In genomic region chr2:168280729-168281581, GRCm38 (mm10) we compare ENCODE assay signal across 8 mouse cellular contexts. TPM values are rescaled to one million over a fixed set of nuclear protein-coding genes. Genes with fewer than 3 reads are reported as not detected.
DNase-seq lines count a peak whose midpoint lies in the region; ATAC-seq and TF ChIP-seq lines count a peak whose summit lies in the region.

No protein-coding gene starts in this region.

- TF ChIP-seq CTCF in lung, adult 2 months (IDR thresholded peaks at IDR 0.05; ENCODE audit: insufficient read depth, low read length) = no peak
- peak; percentile 8; the same call in 1 of the 2 replicates for TF ChIP-seq CTCF in stomach, postnatal 0 days (IDR thresholded peaks at IDR 0.05; ENCODE audit: low read depth)

- no peak for TF ChIP-seq EP300 in stomach, postnatal 0 days (optimal IDR thresholded peaks at IDR 0.05)

- peaks cover 9% of the 10 kb centered on the region for H3K9me3 ChIP-seq in heart, embryonic 16.5 days (replicated peaks; ENCODE audit: control insufficient read depth, low read length)
- no peaks in the 10 kb centered on the region for H3K9me3 ChIP-seq in stomach, postnatal 0 days (ENCODE audit: control insufficient read depth, low read length)

- peak overlapping the region; percentile 49 for H3K4me3 ChIP-seq in lung, adult 2 months (replicated peaks; ENCODE audit: extremely low read depth, low read depth, low read length)
- H3K4me3 ChIP-seq in heart, embryonic 16.5 days (ENCODE audit: low read length) = peak overlapping the region; percentile 55
- peak overlapping the region; percentile 55 for H3K4me3 ChIP-seq in stomach, postnatal 0 days (ENCODE audit: low read depth, low read length)

- H3K36me3 ChIP-seq in heart, embryonic 16.5 days (ENCODE audit: control insufficient read depth, insufficient read depth) = no peaks in the 10 kb centered on the region
- H3K36me3 ChIP-seq in stomach, postnatal 0 days (ENCODE audit: control insufficient read depth, insufficient read depth, low read length) = no peaks in the 10 kb centered on the region

- H3K9ac ChIP-seq in heart, embryonic 16.5 days (ENCODE audit: low read length) = peak overlapping the region; percentile 54; the same call in 1 of the 2 replicates
- peak overlapping the region; percentile 47 for H3K9ac ChIP-seq in stomach, postnatal 0 days (ENCODE audit: low read length)

- no peaks in the 10 kb centered on the region for H3K4me1 ChIP-seq in lung, adult 2 months (ENCODE audit: control insufficient read depth, insufficient read depth, low read length)
- peaks cover 8% of the 10 kb centered on the region; the same call in 1 of the 2 replicates for H3K4me1 ChIP-seq in heart, embryonic 16.5 days (ENCODE audit: control insufficient read depth, insufficient read depth, low read length)
- H3K4me1 ChIP-seq in stomach, postnatal 0 days (replicated peaks; ENCODE audit: control insufficient read depth, insufficient read depth) = 0 out of 2 replicates have a peak, but pooled peaks cover 3% of the 10 kb centered on the region

- H3K27me3 ChIP-seq in heart, embryonic 16.5 days (ENCODE audit: control insufficient read depth, insufficient read depth, low read length) = peaks cover 82% of the 10 kb centered on the region
- H3K27me3 ChIP-seq in stomach, postnatal 0 days (ENCODE audit: control insufficient read depth, insufficient read depth, low read length) = 0 out of 2 replicates have a peak, but pooled peaks cover 2% of the 10 kb centered on the region

- H3K4me2 ChIP-seq in heart, embryonic 16.5 days (ENCODE audit: low read depth, low read length) = peak overlapping the region; percentile 78
- peak overlapping the region; percentile 90 for H3K4me2 ChIP-seq in stomach, postnatal 0 days (replicated peaks; ENCODE audit: low read depth)

- DNase-seq in lung, adult 2 months = peak; percentile 14
- DNase-seq in lung, adult 18-20 months = no peak
- peak; percentile 79 for DNase-seq in embryo, embryonic 10 days (ENCODE audit: low spot score)
- peak; percentile 75 for DNase-seq in kidney, postnatal 10 days
- DNase-seq in mesoderm, embryonic 11.5 days (ENCODE audit: low read depth, low spot score) = peak; percentile 68
- peak; percentile 47 for DNase-seq in stomach, postnatal 0 days (ENCODE audit: low spot score)
- DNase-seq in cerebellum, adult 9-10 months = no peak

- 2% methylated on average over 73 of the region's 82 CpGs for WGBS in lung, adult 2 months
- 2% methylated on average over 61 of the region's 82 CpGs for WGBS in heart, embryonic 16.5 days
- WGBS in stomach, postnatal 0 days = 3% methylated on average over 52 of the region's 82 CpGs

- no peak overlapping the region for H3K27ac ChIP-seq in heart, embryonic 16.5 days (ENCODE audit: low read length)
- H3K27ac ChIP-seq in stomach, postnatal 0 days (replicated peaks) = no peak overlapping the region

- peak; percentile 54 for ATAC-seq in heart, embryonic 16.5 days (replicated peaks; ENCODE audit: extremely low read depth, insufficient read depth, low FRiP score)
- ATAC-seq in stomach, postnatal 0 days (ENCODE audit: low FRiP score, low TSS enrichment) = peak; percentile 48

- peak; percentile 46; the same call in 1 of the 2 replicates for TF ChIP-seq POLR2A in lung, adult 2 months (IDR thresholded peaks at IDR 0.05; ENCODE audit: borderline replicate concordance, extremely low read depth, low read depth, low read length)

RNA-seq across cellular contexts. Expression of gene Kcng1, which starts 0.6 kb away (rescaled TPM):
- 0.62 and 0.71 TPM in 2 replicates for polyA plus RNA-seq in lung, adult 2 months (2012; rRNA removed)
- 0.17 and 0.22 TPM in 2 replicates for polyA plus RNA-seq in heart, embryonic 16.5 days (2015; fragmentation: Nextera tagmentation; extraction: Ambion mirVana)
- polyA plus RNA-seq in stomach, postnatal 0 days (2015; fragmentation: Nextera tagmentation; extraction: Ambion mirVana) = 0.65 and 1.0 TPM in 2 replicates

RNA-seq across cellular contexts. Expression of gene Mocs3, which starts 50.5 kb away (rescaled TPM):
- polyA plus RNA-seq in lung, adult 2 months (2012; rRNA removed) = 14.4 and 25.9 TPM in 2 replicates
- polyA plus RNA-seq in heart, embryonic 16.5 days (2015; fragmentation: Nextera tagmentation; extraction: Ambion mirVana) = 4.3 and 4.9 TPM in 2 replicates
- 6.3 and 8.1 TPM in 2 replicates for polyA plus RNA-seq in stomach, postnatal 0 days (2015; fragmentation: Nextera tagmentation; extraction: Ambion mirVana)

RNA-seq across cellular contexts. Expression of gene Dpm1, which starts 50.6 kb away (rescaled TPM):
- 21.4 and 25.5 TPM in 2 replicates for polyA plus RNA-seq in lung, adult 2 months (2012; rRNA removed)
- 89.3 and 104 TPM in 2 replicates for polyA plus RNA-seq in heart, embryonic 16.5 days (2015; fragmentation: Nextera tagmentation; extraction: Ambion mirVana)
- polyA plus RNA-seq in stomach, postnatal 0 days (2015; fragmentation: Nextera tagmentation; extraction: Ambion mirVana) = 126 and 138 TPM in 2 replicates

RNA-seq across cellular contexts. Expression of gene Gm20716, which starts 50.8 kb away (rescaled TPM):
- 0.48 and 5.4 TPM in 2 replicates for polyA plus RNA-seq in lung, adult 2 months (2012; rRNA removed)
- polyA plus RNA-seq in heart, embryonic 16.5 days (2015; fragmentation: Nextera tagmentation; extraction: Ambion mirVana) = 10.8 and 11.8 TPM in 2 replicates
- polyA plus RNA-seq in stomach, postnatal 0 days (2015; fragmentation: Nextera tagmentation; extraction: Ambion mirVana) = 4.9 and 5.5 TPM in 2 replicates

Comparison
In these comparisons a context has a peak if more than half of its experiments do, and no peak if none do; other contexts are left out.
1. DNase-seq: peak in lung, adult 2 months (single experiment), embryo, embryonic 10 days (single experiment), kidney, postnatal 10 days (single experiment), mesoderm, embryonic 11.5 days (single experiment) and stomach, postnatal 0 days (single experiment); none in lung, adult 18-20 months (0 of 2) and cerebellum, adult 9-10 months (single experiment).
2. Peak in every context shown above with its lines, with median percentiles within 50 percentile points of each other: H3K4me3 ChIP-seq.